Mouse (Mus musculus) small intestine, adult 2 months (tissue): ENCODE data around the gene Pacsin3. TPM values are rescaled to one million over a fixed set of nuclear protein-coding genes. Genes with fewer than 3 reads are reported as not detected.

Experiments used
- H3K27ac ChIP-seq: fragments of 200-500 bp; 2 replicates; pipeline ENCODE4 v1.5.1; 2012; ENCODE audit warnings: low read depth, low read length, control low read depth, inconsistent platforms; ENCODE audit not compliant: insufficient read depth
- H3K27me3 ChIP-seq: fragments of 200-500 bp; 2 replicates; pipeline ENCODE4 v1.6.1; 2012; ENCODE audit warnings: mild to moderate bottlenecking, moderate library complexity, low read length, inconsistent platforms; ENCODE audit not compliant: control insufficient read depth, insufficient read depth
- H3K36me3 ChIP-seq: fragments of 200-500 bp; 2 replicates; pipeline ENCODE4 v1.6.1; 2012; ENCODE audit warnings: mild to moderate bottlenecking, low read length, control low read depth, inconsistent platforms; ENCODE audit not compliant: control insufficient read depth, insufficient read depth
- H3K4me1 ChIP-seq: fragments of 200-500 bp; 2 replicates; pipeline ENCODE4 v1.6.1; 2012; ENCODE audit warnings: low read length, inconsistent platforms, mixed read lengths; ENCODE audit not compliant: control insufficient read depth, insufficient read depth, insufficient read length
- H3K4me3 ChIP-seq: fragments of 200-500 bp; 2 replicates; pipeline ENCODE4 v1.5.1; 2012; ENCODE audit warnings: low read depth, mild to moderate bottlenecking, control low read depth, inconsistent platforms, low read length, moderate library complexity
- CTCF ChIP-seq: fragments of 200-500 bp; IDR thresholded peaks from 2 replicates; pipeline ENCODE4 v1.5.1; 2012; ENCODE audit warnings: low read depth, mild to moderate bottlenecking, control low read depth, inconsistent platforms, low read length, moderate library complexity, mixed read lengths; ENCODE audit not compliant: insufficient replicate concordance, insufficient read length; ENCODE audit errors: extremely low read depth
- POLR2A ChIP-seq: fragments of 200-500 bp; IDR thresholded peaks from 2 replicates; pipeline ENCODE4 v1.6.1; 2012; ENCODE audit warnings: low read depth, mild to moderate bottlenecking, control low read depth, inconsistent platforms, low read length, moderate library complexity
- WGBS: fragments of 180-500 bp; shearing (Covaris S2); methylation state at CpG from one replicate; pipeline ENCODE4 v1.1.7; 2018; 5-methylcytosine and 5-hydroxymethylcytosine counted together
- polyA plus RNA-seq: library from polyadenylated mRNA; depleted of rRNA; stranded (reverse); fragments of >200 nt; gene quantifications from 2 replicates; pipeline ENCODE4 v1.2.3, GENCODE M21; 2012

Pacsin3 gene
- polyA plus RNA-seq, 1 experiment = 3.4 TPM

DNA sequence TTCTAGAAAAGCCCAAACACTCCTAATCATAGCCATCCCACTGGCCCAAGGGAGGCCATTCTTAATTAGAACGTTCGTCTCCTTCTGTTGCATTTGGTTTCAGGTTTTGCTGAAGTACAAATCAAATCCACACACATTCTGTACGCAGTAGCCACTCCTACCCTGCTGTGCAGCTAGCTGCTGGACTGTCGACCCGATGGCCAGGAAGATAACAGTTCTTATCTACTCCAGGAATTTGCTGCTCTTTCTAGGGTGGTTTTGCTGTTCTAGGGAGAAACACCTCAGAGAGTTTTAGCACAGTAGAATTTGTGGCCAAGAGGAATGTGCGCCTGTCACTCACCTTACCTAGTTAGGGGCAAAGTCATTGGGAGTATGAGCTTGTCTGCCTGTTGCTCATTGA lies 31.8 kb downstream of the Pacsin3 start:
- no peaks in the 10 kb centered on the region for H3K27me3 ChIP-seq
- 30% methylated on average over 6 of the region's 6 CpGs for WGBS
- peaks cover 21% of the 10 kb centered on the region for H3K4me1 ChIP-seq
- peak overlapping the region; percentile 75 for H3K27ac ChIP-seq
- TF ChIP-seq CTCF (no peak), POLR2A (no peak)
- no peak overlapping the region for H3K4me3 ChIP-seq
- no peaks in the 10 kb centered on the region for H3K36me3 ChIP-seq

DNA sequence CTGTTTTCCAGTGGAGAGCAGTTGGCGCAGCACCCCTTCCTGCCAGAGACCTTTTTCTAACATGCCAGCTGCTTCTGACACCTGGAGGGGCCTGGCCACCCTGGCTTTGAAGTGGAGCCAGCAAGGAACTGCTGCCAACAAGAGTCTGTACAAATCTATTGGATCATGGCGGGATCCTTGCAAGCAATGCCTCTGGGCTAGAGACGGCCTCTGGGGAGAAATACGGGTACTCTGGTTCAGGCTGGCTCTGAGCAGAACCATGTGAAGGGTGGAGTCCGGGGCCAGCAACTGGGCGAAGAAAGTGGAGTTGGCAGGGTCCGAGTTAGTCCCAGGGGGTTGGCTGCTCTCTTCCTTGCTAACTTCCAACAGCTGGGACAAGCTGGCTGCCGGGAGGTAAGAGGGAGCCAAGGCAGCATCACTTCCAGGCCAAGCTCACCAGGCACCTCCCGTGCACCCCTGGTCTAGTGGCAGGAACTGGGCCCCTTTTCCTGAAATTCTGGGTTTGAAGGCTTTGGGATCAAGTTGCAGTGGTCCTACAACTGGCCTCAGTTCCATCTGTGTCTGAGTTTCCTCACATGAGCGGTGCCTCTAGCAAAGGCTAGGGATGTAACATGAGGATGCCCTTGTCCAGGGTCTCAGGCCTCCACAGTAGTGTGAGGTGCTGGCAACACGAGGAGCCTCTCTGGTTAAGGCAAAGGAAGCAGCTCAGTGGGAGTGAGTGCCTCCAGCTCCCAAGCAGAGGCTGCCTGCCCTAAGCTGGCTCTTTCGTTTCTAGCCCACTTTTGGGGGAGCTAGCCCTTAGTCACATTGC lies 35.6 kb downstream of the Pacsin3 start:
- 28% methylated on average over 12 of the region's 12 CpGs for WGBS
- H3K27ac ChIP-seq = no peak overlapping the region
- peaks cover 16% of the 10 kb centered on the region for H3K4me1 ChIP-seq

GRCm38 (mm10) chr2:91294226-91294625 lies 38.5 kb downstream of the Pacsin3 start:
- TF ChIP-seq CTCF (no peak), POLR2A (no peak)
- H3K4me1 ChIP-seq = peaks cover 2% of the 10 kb centered on the region
- no peaks in the 10 kb centered on the region for H3K36me3 ChIP-seq
- no peaks in the 10 kb centered on the region for H3K27me3 ChIP-seq
- no peak overlapping the region for H3K27ac ChIP-seq
- H3K4me3 ChIP-seq = no peak overlapping the region
- 92% methylated on average over 3 of the region's 3 CpGs for WGBS

More for the DNA sequence above, 35.6 kb downstream of the Pacsin3 start:
- no peak overlapping the region for H3K4me3 ChIP-seq
- H3K27me3 ChIP-seq = no peaks in the 10 kb centered on the region
- TF ChIP-seq CTCF = no peak
- TF ChIP-seq POLR2A = no peak
- no peaks in the 10 kb centered on the region for H3K36me3 ChIP-seq

DNA sequence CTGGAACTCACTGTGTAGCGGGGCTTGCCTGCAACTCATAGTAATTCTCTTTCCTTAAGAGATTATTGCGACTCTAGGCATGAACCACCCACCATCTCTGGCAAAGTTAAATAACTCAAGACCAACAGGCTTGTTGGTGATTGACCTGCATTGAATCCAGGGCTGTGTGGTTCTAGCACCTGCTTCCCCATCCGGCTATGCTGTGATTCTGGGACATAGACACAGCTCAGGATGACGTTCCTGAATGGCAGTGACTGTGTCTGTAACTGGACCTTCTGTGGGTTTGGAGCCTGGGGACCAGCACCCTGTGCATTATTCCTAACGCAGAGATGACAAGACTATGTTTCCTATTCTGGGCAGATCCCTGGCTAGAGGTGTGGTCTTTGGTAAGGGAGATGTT lies 40.1 kb downstream of the Pacsin3 start:
- H3K4me1 ChIP-seq = peaks cover 2% of the 10 kb centered on the region
- no peak for TF ChIP-seq POLR2A
- TF ChIP-seq CTCF = no peak
- no peaks in the 10 kb centered on the region for H3K36me3 ChIP-seq
- 97% methylated on average over 5 of the region's 5 CpGs for WGBS
- H3K4me3 ChIP-seq = no peak overlapping the region
- H3K27me3 ChIP-seq = no peaks in the 10 kb centered on the region
- H3K27ac ChIP-seq = no peak overlapping the region

GRCm38 (mm10) chr2:91299156-91299555 lies 43.4 kb downstream of the Pacsin3 start:
- TF ChIP-seq CTCF = no peak
- TF ChIP-seq POLR2A = no peak
- no peak overlapping the region for H3K4me3 ChIP-seq
- no peaks in the 10 kb centered on the region for H3K27me3 ChIP-seq

GRCm38 (mm10) chr2:91300784-91301183 lies 45.0 kb downstream of the Pacsin3 start:
- WGBS = 87% methylated on average over 2 of the region's 2 CpGs
- Histone ChIP-seq H3K4me1 (no peaks in the 10 kb centered on the region), H3K36me3 (no peaks in the 10 kb centered on the region), H3K27me3 (no peaks in the 10 kb centered on the region), H3K27ac (no peak overlapping the region), H3K4me3 (no peak overlapping the region)
- TF ChIP-seq CTCF = no peak
- TF ChIP-seq POLR2A = no peak

More at GRCm38 (mm10) chr2:91299156-91299555, 43.4 kb downstream of the Pacsin3 start:
- WGBS = 91% methylated on average over 3 of the region's 3 CpGs
- Histone ChIP-seq H3K36me3 (no peaks in the 10 kb centered on the region), H3K4me1 (no peaks in the 10 kb centered on the region), H3K27ac (no peak overlapping the region)

DNA sequence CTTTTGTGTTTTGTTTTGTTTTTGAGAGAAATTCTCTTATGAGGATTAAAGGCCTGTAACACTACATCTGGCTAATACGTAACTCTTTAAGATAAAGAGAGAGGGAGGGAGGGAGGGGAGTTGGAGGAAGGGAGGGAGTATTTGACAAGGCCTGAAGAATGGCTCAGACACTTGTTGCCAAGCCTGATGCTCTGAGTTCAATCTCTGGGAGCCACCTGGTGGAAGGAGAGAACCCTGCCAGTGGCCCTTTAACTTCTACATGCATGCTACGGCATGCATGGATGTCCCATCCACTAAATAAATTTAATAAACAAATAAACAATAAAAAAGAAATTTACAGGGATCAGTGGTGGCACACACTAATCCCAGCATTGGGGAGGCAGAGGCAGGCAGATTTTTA lies 46.1 kb downstream of the Pacsin3 start:
- H3K27ac ChIP-seq = no peak overlapping the region
- no peaks in the 10 kb centered on the region for H3K27me3 ChIP-seq
- TF ChIP-seq POLR2A (no peak), CTCF (peak; percentile 34; the same call in 1 of the 2 replicates)
- H3K4me1 ChIP-seq = no peaks in the 10 kb centered on the region
- no peaks in the 10 kb centered on the region for H3K36me3 ChIP-seq
- no peak overlapping the region for H3K4me3 ChIP-seq
- 49% methylated on average over 2 of the region's 2 CpGs for WGBS

- TF ChIP-seq CTCF = no peak
- no peak for TF ChIP-seq POLR2A
- peaks cover 3% of the 10 kb centered on the region; the same call in 1 of the 2 replicates for H3K4me1 ChIP-seq
- H3K27ac ChIP-seq = no peak overlapping the region
- H3K27me3 ChIP-seq = no peaks in the 10 kb centered on the region
- H3K4me3 ChIP-seq = no peak overlapping the region
- 86% methylated on average over 3 of the region's 3 CpGs for WGBS
- no peaks in the 10 kb centered on the region for H3K36me3 ChIP-seq
Measured at GRCm38 (mm10) chr2:91302845-91303244, 47.1 kb downstream of the Pacsin3 start.
